Mouse (Mus musculus) cerebellum, postnatal 14 days (tissue): ENCODE results near the gene Ffar4.

Experiments
- DNase-seq, 2 experiments: peaks; one replicate each; pipeline ENCODE4 v3.0.0; 2021; ENCODE audit warnings: mixed read lengths in 2 of 2

The Ffar4 gene

DNA sequence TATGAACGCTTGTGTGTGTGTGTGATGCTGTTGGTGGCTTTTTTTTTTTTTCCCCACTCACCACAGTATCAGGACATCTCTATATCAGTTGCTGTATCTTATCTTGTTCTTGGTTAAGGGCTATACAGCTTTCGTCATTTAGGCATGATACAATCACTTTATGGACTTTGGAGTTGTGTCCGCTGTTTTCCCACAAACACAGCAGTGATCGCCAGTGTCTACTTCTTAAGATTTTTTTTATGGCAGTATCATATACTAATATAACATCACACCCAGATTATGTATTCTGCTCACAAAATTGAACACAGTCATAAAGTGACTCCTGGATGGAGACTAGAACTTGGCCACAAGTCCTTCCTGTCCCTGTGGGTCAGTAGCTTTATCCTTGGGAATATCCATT lies 11.0 kb downstream of the Ffar4 start:
- DNase-seq = no peak

DNA sequence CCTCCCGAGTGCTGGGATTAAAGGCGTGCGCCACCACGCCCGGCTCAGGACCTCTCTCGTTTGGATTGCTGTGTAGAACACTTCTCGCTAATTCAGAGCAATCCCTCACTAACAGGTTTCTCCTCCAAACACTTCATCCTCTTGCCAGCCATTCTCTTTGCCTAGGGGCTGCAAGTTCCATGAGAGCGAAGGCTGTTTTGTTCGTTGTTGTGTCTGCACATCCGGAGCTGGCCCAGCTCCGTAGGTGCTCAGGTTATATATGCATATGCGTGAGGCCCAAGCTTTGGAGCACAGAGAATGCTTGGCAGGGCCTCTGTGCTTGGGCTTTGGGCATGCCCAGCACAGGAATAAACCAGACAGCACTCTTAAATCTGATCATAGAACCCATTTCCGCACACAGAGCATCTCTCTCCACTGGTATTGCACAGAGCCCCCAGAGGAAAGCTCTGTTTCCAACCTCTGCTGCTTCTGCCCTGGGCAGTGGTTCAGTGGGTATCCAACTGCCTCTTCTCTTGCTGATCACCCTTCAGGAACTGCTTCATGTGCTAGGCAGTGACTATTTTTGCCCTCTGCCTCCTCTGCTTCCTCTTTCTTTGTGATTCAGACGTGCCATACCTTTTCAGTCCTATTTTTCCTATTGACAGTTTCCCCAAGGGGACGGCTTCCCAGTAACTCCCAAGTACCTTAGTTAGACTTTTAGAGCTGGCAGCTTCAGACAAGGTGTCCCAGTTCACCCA lies 12.8 kb downstream of the Ffar4 start:
- DNase-seq = no peak

DNA sequence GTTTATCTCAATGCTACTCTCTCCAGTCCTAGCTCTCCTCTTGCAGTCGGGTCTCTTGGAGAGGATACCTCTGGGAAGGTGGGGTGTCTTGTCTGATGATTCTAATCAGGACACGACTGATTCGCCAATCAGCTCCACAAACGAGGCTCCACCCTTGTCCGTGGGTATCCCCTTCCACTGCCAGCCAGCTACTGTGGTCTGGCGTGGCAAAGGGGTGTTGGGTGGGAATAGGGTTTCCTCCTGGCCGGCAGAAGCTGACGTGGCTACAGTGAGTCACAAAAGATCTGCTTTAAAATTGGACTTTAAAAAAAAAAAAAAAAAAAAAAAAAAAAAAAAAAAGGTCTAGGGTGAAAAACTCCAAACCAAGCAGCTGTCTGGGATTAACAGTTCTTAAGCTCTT lies 14.2 kb downstream of the Ffar4 start:
- no peak for DNase-seq

DNA sequence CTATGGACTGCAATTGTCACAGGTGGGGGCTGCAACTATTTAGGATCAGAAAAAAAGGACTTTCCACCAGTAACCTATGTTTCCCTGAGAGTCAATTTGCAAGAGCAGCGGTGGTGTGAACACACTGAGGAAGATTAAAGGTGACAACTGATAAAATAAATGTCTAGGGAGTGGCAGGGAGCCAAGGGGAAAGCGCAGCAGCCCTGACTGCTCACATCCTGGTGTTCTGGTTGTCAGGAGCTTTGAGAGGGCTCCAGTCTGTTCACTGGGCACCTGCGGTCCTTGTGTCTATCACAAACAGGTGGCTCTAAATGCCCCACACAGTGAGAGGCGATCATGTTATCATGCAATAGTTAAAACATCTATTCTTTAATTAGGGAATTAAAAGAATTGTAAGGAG lies 15.7 kb downstream of the Ffar4 start:
- DNase-seq = no peak

DNA sequence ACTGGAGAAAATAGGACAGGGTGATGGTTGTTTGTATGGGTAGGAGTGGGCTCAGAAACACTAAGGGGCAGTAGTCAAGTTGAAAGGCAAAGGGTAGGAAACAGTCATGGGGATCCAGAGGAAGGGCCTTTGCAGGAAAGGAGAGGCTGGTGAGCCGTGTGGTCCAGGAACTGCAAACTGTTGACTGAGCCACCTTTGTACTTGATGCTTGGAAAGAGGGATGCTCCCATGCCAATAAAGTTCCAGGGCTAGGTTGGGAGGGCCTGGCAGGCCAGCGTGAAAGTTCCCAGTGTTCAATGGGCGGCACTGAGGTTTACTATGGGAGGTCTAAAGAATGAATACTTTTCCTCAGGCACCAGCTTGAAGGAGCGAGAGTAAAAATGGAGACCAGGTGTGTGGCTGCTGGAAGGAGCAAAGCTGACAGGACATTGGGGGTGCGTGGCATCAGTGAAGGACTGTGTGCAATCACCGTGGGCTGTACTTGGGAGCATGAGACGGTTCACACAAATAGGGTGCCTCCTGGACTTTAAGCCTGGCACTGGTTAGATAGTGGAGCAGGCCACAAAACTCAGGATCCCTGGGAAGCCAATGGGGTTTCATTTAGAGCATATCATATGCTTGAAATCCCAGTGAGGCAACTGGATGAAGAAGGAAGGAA lies 18.1 kb downstream of the Ffar4 start:
- DNase-seq = no peak

DNA sequence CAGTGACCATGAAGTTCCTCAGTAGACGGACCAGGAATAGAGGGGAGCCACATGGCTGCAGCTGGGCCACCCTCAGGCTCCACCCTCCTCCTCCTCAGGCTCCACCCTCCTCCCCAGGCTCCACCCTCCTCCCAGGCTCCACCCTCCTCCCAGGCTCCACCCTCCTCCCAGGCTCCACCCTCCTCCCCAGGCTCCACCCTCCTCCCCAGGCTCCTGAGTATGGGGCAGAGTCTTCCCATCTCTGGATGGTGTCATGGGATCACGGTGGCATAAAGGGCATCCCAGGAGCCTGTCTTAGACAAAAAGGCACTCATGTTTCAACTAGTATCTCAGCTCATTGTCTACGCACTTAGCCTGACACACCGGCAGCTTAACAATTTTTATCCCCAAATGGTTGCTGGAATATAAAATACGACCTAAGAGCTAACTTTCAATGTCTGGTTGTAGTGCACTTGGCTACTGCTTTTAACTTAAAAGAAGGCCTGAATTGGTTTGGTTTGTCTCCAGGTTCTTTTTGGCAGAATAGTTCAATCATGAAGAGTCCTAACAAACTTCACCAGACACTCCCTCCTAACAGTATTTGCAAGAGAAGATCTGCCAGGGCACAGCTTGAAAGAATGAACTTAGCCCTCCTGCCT lies 23.4 kb downstream of the Ffar4 start:
- no peak for DNase-seq

DNA sequence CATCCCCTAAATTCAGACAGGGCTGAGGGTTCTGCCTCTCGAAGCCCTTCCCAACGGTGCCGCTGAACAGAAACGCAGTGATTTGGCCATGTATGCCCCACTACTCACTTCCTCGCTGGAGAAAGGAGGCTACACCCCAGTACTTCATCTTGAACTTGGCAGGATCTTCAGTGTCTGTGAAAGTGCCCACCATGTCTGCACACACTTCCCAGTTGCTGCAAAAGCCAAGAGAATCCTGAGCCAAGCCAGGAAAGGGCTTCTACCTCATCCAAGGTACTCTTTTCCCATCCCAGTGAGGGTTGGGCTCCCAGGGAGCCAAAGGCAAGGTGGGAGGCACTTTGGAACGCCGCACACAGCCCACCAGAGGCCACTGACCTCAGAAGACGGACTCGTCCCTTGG lies 27.1 kb downstream of the Ffar4 start:
- no peak for DNase-seq

DNA sequence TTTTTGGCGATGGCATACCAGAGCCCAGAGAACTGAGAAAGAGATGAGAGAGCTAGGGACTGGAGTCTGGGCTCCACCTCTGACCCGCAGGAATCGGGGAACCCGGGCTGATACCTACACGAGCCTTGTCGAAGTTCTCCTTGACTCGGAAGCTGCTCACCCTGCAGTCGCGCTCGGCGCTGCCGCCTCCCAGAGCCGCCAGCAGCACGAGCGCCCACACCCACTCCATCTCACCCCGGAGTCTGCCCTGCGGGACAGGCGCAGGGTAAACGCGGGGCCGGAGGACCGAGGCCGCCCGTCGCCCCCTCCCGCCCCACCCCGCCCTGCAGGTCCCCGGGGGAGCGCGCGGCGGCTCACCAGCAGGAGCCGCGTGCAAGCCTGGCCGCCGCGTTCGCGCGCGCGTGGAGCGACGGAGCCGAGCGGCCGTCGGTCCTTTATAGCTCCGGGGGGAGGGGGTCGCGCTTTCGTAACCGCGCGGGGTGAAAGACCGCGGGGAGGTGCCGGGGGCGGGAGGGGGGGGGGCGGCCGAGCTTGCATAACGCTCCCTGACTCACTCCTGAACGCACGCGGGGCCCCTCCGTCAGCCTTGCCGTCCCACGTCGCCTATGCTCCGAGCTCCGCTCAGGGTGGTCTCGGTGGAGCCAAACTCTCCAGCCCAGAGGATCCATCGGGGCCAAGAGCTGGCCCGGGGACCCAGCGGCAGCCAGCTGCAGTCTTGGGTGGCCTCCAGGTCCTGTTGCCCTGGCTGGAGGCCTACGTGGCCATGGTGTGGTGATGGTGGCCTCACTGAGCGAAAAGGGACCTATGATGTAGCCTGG lies 27.7 kb downstream of the Ffar4 start:
- peak; percentile 11 to 27 for DNase-seq

DNA sequence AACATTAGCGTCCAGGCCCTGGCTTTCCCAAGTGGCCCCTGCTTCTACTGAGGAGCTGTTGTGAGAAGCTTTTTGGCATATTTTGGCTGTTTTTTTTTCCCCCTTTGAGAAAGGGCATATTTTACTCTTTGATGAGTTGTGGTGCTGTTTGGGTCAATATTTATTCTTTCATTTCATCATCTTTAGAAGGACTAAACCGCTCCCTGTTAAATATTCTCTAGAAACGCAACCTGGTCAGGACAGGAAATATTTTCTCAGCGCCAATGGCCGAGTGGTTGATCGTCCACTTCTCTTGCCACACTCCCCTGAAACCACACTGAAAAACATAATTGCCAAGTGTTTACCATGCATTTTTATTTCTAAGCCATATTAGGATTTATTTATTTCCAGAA lies 28.3 kb downstream of the Ffar4 start, which contains the start of gene Rbp4:
Gene Rbp4 (minus strand): TSS at position 63 of the 392 bp plus-strand sequence.
- DNase-seq = no peak

DNA sequence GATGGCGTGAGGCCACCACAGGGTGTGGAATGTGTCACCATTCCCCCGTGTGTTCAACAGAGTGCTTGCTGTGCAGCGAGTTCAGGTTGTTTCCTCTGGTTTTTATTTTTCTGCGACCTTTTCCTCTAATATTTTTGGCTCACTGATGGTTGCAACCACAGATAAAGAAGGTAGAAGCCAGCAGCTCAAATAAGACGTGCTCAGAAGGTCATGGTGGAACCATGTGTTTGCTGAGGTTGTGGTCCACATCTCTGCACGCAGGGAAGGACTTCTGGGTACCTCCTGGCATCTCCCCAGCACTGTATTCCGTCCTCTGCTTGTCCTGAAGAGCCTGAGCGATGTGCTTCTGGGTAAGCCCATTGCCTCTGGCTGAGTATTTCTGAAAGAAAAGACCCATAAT lies 29.8 kb downstream of the Ffar4 start:
- no peak for DNase-seq

DNA sequence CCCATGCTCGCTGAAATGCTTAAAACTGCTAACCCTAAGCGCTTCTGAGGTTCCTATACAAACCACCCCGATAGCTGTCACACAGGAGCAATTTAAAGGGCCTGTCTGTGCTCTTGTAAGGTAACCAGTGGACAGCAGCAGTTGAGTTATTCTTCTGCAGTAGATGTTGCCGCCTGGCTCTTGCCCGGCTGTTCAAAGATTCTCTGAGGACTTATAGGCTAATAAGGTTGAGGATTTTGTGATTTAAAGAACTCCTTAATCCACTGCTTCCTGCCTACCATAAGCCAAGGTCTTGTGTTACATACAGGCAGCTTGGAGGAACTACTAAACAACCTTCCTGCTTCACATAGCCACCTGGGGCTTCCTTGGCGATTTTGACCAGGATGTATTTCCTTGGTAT lies 35.6 kb downstream of the Ffar4 start, which contains the start of gene Pde6c:
Gene Pde6c (plus strand): TSS at position 301 of the 400 bp plus-strand sequence.
- no peak for DNase-seq

DNA sequence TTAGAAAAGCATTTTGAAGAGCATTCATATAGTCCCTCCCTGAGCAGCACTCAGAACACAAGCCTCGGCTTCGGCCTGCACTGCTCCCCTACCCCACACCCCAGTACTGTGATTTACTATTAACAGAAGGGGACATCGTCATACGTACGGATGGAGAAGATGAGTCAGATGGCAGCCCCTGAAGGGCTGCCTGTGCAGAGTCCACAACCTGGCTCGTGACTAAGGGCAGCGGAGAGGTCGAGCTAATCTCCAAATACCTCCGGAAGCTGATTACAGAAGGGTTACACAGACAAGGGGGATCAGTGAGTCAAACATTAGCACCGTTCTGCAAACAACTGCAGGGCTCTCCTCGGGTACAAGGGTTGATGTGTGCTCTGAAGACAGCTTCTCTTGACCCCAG lies 37.1 kb downstream of the Ffar4 start:
- DNase-seq = no peak

DNA sequence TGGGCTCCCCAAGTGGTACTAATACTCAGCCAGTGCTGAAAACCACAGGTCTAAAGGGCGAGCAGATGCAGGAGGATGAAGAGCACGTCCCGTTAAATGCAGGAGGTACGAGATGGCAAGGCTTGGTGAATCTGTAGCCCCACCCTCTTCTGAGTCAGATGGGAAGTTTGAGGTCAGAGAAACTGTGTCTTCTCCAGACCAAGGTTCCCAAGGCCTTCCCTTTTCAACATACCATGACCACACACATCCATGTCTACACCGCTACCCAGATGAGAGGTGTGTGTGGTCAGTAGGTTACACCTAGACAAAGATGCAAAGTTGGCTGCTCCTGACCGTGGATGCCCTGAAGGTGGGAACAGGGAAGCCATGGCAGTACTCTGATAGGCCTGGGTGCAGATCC lies 37.9 kb downstream of the Ffar4 start:
- no peak for DNase-seq

DNA sequence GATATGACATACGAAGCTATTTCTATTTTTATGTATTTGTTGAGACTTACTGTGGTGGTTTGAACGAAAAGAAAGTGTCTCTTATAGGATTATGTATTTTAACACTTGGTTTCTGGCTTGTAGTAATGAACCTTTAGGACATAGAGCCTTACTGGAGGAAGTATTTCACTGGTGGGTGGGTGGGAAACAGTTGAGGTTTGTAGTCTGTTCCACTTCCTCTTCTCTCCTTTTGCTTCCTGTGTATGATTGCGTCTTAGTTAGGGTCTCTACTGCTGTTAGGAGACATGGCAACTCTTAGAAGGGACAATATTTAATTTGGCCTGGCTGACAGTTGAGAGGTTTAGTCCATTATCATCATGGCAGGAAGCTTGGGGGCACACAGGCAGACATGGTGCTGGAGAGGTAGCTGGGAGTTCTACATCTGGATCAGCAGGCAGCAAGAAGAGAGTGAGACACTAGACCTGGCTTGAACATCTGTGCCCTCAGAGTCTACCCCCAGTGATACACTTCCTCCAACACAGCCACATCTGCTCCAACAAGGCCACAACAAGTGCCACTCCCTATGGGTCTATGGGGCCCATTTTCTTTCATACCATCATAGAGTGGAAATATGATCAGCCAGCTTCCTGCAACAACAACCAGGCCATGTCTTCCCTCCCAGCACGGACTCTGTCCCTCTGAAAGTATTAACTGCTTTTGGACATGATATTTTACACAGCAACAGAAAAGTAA lies 46.8 kb downstream of the Ffar4 start:
- no peak for DNase-seq

DNA sequence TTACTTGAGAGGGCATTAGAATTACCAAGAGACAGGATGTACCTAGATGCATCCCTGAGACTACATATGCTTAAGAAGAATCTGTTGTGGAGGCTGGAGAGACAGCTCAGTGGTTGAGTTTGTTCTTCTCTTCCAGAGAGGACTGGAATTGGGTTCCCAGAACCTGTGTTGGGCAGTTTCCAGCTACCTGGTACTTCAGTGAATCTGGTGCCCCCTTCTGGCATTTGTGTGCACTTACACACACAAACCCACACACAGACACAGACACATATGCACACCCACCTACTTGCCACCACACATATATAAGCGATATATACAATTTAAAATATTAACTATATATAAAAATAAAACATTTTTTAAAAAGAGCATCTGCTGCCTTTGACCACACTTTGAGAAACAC lies 59.4 kb downstream of the Ffar4 start:
- no peak for DNase-seq

DNA sequence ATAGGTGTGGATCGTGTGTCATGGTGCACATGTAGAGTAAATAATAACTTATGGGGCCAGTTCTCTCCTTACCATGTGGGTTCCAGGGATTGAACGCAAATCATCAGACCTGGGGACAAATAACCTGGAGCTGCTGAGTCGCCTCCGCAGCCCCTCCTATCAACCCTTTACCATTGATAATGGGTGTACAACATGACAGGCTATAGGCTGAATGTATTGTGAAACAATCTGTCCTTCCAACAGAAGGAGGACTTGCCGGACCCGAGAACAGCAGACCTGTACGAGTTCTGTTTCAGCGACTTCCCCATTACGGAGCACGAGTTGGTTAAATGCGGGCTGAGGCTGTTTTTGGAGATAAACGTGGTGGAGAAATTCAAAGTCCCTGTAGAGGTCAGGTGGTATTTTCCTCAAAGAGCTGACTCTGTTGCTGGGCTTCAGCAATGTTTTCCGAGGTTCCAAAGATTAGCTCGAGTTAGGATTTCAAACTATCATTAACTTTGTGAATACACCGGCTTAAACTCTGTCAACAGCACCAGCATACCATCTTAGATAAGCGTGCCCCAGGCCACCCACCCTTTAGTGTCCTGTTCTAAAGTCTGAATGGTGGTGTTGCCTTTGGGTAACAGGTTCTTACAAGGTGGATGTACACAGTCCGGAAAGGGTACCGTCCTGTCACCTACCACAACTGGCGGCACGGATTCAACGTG lies 64.9 kb downstream of the Ffar4 start:
- no peak for DNase-seq
